Mouse (Mus musculus) limb, embryonic 14.5 days (tissue): ENCODE data around the gene Hoxc8. TPM values are rescaled to one million over a fixed set of nuclear protein-coding genes. Genes with fewer than 3 reads are reported as not detected.

ENCODE experiments used
- ATAC-seq: fragments of 200-750 bp; cut with Nextera tagmentation; 2 replicates; pipeline ENCODE4 v1.8.0; 2017; ENCODE audit warnings: low read depth, moderate number of reproducible peaks, moderate TSS enrichment; ENCODE audit not compliant: low FRiP score
- DNase-seq: peaks from one replicate; pipeline ENCODE4 v3.0.0-alpha.2; 2015; ENCODE audit warnings: low spot score
- H3K27ac ChIP-seq: fragments of 300-500 bp; sonication (generic); replicated peaks from 2 replicates; pipeline ENCODE4 v1.5.1; 2014; ENCODE audit warnings: low read depth, mild to moderate bottlenecking, low read length, moderate library complexity, mixed read lengths
- H3K27me3 ChIP-seq: fragments of 300-500 bp; sonication (generic); 2 replicates; pipeline ENCODE4 v1.6.1; 2014; ENCODE audit warnings: low read length, mixed read lengths; ENCODE audit not compliant: control insufficient read depth, insufficient read depth
- H3K36me3 ChIP-seq: fragments of 300-500 bp; sonication (generic); 2 replicates; pipeline ENCODE4 v1.6.1; 2014; ENCODE audit warnings: mild to moderate bottlenecking, low read length, moderate library complexity, mixed read lengths; ENCODE audit not compliant: control insufficient read depth, insufficient read depth
- H3K4me1 ChIP-seq: fragments of 300-500 bp; sonication (generic); 2 replicates; pipeline ENCODE4 v1.6.1; 2014; ENCODE audit warnings: antibody characterized with exemption, low read length, mixed read lengths; ENCODE audit not compliant: control insufficient read depth, insufficient read depth
- H3K4me2 ChIP-seq: fragments of 300-500 bp; sonication (generic); replicated peaks from 2 replicates; pipeline ENCODE4 v1.6.1; 2014; ENCODE audit warnings: low read depth, mild to moderate bottlenecking, low read length, moderate library complexity; ENCODE audit not compliant: severe bottlenecking
- H3K4me3 ChIP-seq: fragments of 300-500 bp; sonication (generic); replicated peaks from 2 replicates; pipeline ENCODE4 v1.5.1; 2014; ENCODE audit warnings: low read length
- H3K9ac ChIP-seq: fragments of 300-500 bp; sonication (generic); 2 replicates; pipeline ENCODE4 v1.6.1; 2014; ENCODE audit warnings: mild to moderate bottlenecking, low read depth, low read length, moderate library complexity; ENCODE audit not compliant: severe bottlenecking
- H3K9me3 ChIP-seq: fragments of 300-500 bp; sonication (generic); 2 replicates; pipeline ENCODE4 v1.6.1; 2016; ENCODE audit warnings: low read length; ENCODE audit not compliant: control insufficient read depth
- POLR2A ChIP-seq: fragments of 200-500 bp; IDR thresholded peaks from 2 replicates; pipeline ENCODE4 v1.8.0; 2012; ENCODE audit warnings: inconsistent platforms, mild to moderate bottlenecking, moderate library complexity, borderline replicate concordance; ENCODE audit not compliant: insufficient read depth, insufficient read length; ENCODE audit errors: extremely low read depth
- WGBS: fragments of 180-500 bp; shearing (Covaris S2); extraction: QIAGEN DNeasy Blood & Tissue Kit; methylation state at CpG from one replicate; pipeline ENCODE4 v1.1.7; 2014; 5-methylcytosine and 5-hydroxymethylcytosine counted together
- polyA plus RNA-seq, 2 experiments: library from polyadenylated mRNA; depleted of rRNA in 1 of 2; stranded (reverse) in 1 of 2; unstranded in 1 of 2; fragments of >200 nt; fragmentation: Nextera tagmentation in 1 of 2; extraction: Ambion mirVana in 1 of 2; gene quantifications; 2 replicates each; pipeline versions ENCODE4 v1.2.1 to v1.2.3; 2012 to 2014

Gene Hoxc8
- polyA plus RNA-seq (2012; rRNA removed) (3.5 and 3.9 TPM in 2 replicates), polyA plus RNA-seq (2014; fragmentation: Nextera tagmentation; extraction: Ambion mirVana) (1.9 TPM in 2 replicates)

DNA sequence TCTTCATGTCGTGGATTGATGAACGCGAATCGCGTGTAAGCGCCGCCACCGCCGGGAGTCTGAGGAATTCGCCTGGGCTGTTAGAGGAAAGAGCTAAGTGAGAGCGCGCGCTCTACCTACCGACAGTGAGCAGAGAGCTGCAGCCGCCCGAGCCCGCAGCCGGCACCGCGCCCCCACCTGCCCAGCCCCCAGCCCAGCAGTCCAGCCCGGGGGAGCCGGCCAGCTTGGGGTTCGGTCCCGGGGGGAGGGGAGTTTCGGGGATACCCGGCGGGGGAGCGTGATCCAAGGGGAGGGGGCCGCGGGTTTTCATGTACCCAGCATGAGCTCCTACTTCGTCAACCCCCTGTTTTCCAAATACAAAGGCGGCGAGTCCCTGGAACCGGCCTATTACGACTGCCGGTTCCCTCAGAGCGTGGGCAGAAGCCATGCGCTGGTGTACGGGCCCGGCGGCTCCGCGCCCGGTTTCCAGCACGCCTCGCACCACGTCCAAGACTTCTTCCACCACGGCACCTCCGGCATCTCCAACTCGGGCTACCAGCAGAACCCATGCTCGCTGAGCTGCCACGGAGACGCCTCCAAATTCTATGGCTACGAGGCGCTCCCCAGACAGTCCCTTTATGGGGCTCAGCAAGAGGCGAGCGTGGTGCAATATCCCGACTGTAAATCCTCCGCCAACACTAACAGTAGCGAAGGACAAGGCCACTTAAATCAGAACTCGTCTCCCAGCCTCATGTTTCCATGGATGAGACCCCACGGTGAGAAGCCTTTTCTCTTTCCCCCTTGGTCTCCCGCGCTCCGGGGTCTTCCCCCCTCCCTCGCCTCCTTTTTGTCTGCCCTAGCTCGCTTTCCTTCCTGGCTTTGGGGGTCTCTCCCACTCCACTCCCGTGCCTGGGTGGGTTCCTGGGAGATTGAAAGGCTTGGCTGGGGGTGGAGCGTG, at the start of gene Hoxc8:
Hoxc8 (plus strand) TSS at position 147 of the 937 bp plus-strand sequence.
- TF ChIP-seq POLR2A, result no peak
- no peaks in the 10 kb centered on the region for H3K9me3 ChIP-seq
- H3K4me1 ChIP-seq, result no peaks in the 10 kb centered on the region
- no peak within 1 kb of the TSS for H3K27ac ChIP-seq
- peak within 1 kb of the TSS; percentile 34 for H3K4me3 ChIP-seq
- peak within 1 kb of the TSS; percentile 41; the same call in 1 of the 2 replicates for H3K9ac ChIP-seq
- peak within 1 kb of the TSS; percentile 50 for H3K4me2 ChIP-seq
- peaks cover 94% of the 10 kb centered on the region for H3K27me3 ChIP-seq
- DNase-seq (no peak), ATAC-seq (no peak)
- 3% methylated on average over 67 of the region's 69 CpGs for WGBS
- no peaks in the 10 kb centered on the region for H3K36me3 ChIP-seq

DNA sequence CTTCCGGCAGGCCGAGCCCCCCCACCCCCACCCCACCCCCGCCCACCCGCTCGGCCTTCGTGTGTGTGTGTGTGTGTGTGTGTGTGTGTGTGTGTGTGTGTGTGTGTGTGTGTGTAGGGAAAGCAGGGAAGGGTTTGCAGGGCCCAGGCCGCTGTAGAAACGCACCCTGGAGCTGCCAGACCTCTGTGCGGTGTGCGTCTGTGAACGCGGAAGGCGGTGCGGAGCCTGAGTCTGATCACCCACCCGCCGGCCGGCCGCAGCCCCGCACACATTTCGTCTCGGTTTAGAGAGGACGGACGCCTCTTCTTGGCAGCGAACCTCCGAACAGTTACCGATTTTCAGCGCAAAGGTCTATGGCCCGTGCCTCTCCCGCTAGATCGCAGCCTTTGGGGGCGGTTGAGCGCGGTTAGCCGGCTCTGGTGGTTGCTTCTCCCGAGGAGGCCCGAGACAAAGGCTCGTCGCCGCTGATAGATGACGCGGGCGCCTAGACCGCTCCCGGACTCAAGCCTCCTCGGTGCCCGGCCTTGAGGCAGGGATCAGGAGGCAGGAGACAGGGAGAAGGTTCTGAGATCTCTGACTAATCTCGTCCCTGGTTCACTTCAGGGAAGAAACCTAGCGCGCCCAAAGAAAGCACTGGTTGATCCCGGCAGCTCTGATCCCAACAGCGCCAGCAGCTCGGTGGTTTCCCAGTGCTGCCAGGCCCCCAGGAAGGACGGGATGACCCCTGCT, 47.5 kb upstream of the Hoxc8 start:
- no peak for ATAC-seq
- under 1% methylated on average over 42 of the region's 53 CpGs for WGBS
- Histone ChIP-seq H3K27me3 (peaks cover 96% of the 10 kb centered on the region), H3K4me3 (peak overlapping the region; percentile 34), H3K9me3 (no peaks in the 10 kb centered on the region), H3K27ac (no peak overlapping the region), H3K9ac (peak overlapping the region; percentile 60), H3K36me3 (no peaks in the 10 kb centered on the region), H3K4me1 (peaks cover 5% of the 10 kb centered on the region), H3K4me2 (peak overlapping the region; percentile 53)
- no peak for DNase-seq
- 0 out of 2 replicates have a peak, but pooled peaks have one; percentile 9 for TF ChIP-seq POLR2A

GRCm38 (mm10) chr15:102943468-102943813, 47.0 kb upstream of the Hoxc8 start:
- no peak for TF ChIP-seq POLR2A
- H3K9me3 ChIP-seq, result no peaks in the 10 kb centered on the region
- peak overlapping the region; percentile 34 for H3K4me3 ChIP-seq
- DNase-seq (no peak), ATAC-seq (no peak)
- 9% methylated on average over 5 of the region's 5 CpGs for WGBS
- H3K27me3 ChIP-seq, result peaks cover 96% of the 10 kb centered on the region
- H3K36me3 ChIP-seq, result no peaks in the 10 kb centered on the region
- H3K4me1 ChIP-seq, result peaks cover 5% of the 10 kb centered on the region
- H3K9ac ChIP-seq, result peak overlapping the region; percentile 60
- peak overlapping the region; percentile 53 for H3K4me2 ChIP-seq
- no peak overlapping the region for H3K27ac ChIP-seq

- Histone ChIP-seq H3K4me3 (no peak overlapping the region; the same call in 1 of the 2 replicates), H3K9me3 (no peaks in the 10 kb centered on the region), H3K4me1 (no peaks in the 10 kb centered on the region), H3K4me2 (peak overlapping the region; percentile 21), H3K36me3 (no peaks in the 10 kb centered on the region), H3K27me3 (peaks cover 96% of the 10 kb centered on the region), H3K9ac (no peak overlapping the region; the same call in 1 of the 2 replicates), H3K27ac (no peak overlapping the region)
- DNase-seq (no peak), ATAC-seq (no peak)
- no peak for TF ChIP-seq POLR2A
- 11% methylated on average over 22 of the region's 22 CpGs for WGBS
Observed at GRCm38 (mm10) chr15:102945185-102946077, 45.0 kb upstream of the Hoxc8 start.
